Mouse (Mus musculus) embryonic fibroblast, embryonic 13.5 days (primary cell): ENCODE data around the gene Casp3. TPM values are rescaled to one million over a fixed set of nuclear protein-coding genes. Genes with fewer than 3 reads are reported as not detected.

Experiments
- H3K27ac ChIP-seq: 2 replicates; pipeline ENCODE4 v1.5.1; 2012; ENCODE audit warnings: low read length, control low read depth, inconsistent platforms; ENCODE audit not compliant: insufficient read depth
- H3K4me1 ChIP-seq: 2 replicates; pipeline ENCODE4 v1.6.1; 2011; ENCODE audit warnings: low read length; ENCODE audit not compliant: control insufficient read depth, insufficient read depth
- H3K4me3 ChIP-seq: 2 replicates; pipeline ENCODE4 v1.5.1; 2011; ENCODE audit warnings: mild to moderate bottlenecking, control low read depth, low read length; ENCODE audit not compliant: insufficient read depth
- CTCF ChIP-seq: IDR thresholded peaks from 2 replicates; pipeline ENCODE4 v1.5.1; 2011; ENCODE audit warnings: mild to moderate bottlenecking, control low read depth, low read length, moderate library complexity, borderline replicate concordance; ENCODE audit not compliant: insufficient read depth
- POLR2A ChIP-seq: IDR thresholded peaks from 2 replicates; pipeline ENCODE4 v1.6.1; 2011; ENCODE audit warnings: low read depth, mild to moderate bottlenecking, control low read depth, low read length, moderate library complexity
- polyA plus RNA-seq: library from polyadenylated mRNA; stranded (reverse); fragments of >200 nt; gene quantifications from 2 replicates; pipeline ENCODE4 v1.2.4, GENCODE M21; 2011; ENCODE audit warnings: low read depth; ENCODE audit not compliant: missing spikeins, insufficient read length

Casp3 gene
- polyA plus RNA-seq, 1 experiment: 55.5 TPM

DNA sequence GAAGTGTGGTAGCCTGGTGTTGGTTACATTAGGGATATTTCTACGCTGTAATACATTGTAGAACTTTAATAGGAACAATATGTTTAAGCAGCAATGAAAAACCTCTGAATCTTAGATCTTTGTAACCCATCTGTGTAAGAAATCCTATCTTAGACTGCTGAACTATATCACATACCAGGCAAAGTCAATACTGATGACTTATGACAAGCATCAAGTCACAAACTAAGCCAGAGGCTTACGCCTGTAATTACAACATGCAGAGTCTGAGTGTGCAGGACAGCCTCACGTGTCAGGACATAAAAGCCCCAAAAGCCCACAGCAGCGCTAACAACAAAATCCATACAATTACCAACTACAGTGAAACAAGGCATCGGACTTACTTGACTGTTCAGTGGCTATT, 13.5 kb upstream of the Casp3 start:
- no peak overlapping the region for H3K27ac ChIP-seq
- no peak for TF ChIP-seq CTCF
- no peak overlapping the region for H3K4me3 ChIP-seq
- peaks cover 3% of the 10 kb centered on the region; the same call in 1 of the 2 replicates for H3K4me1 ChIP-seq

DNA sequence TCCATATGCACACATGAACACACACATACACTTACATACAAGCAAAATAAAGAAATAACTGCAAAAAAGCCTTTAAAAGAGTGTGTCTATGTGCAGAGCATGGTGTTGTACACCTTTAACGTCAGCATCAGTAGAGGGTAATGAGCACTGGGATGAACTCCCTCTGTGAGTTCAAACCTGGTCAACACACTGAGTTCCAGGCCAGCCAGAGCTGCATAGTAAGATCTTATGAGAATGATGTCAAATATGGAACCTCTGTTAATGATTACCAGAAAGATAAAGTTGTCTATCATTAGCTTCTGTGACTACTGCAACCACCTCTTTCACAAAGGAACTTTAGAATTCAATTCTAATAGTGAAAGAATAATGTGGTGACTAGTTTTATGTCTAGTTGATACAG, 10.2 kb upstream of the Casp3 start:
- Histone ChIP-seq H3K27ac (no peak overlapping the region), H3K4me1 (no peaks in the 10 kb centered on the region)
- TF ChIP-seq CTCF (no peak), POLR2A (no peak)

DNA sequence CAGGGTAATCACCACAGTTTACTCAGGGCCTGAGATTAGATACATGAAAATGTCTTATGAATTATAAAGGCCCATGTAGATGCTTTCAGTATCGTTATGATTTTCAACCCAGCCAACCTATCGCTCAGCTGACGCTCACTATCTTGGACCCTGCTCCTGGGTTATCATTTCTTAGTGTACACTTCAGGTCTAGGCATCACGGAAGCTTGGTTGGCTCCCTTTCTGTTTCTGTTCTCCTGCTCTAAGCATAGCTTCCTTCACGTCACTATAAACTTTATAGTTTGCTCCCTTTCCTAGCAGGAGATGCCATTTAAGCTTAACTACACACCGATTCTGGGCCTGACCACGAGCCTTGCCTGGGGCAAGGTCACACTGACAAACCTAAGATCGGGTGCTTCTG, 5.5 kb upstream of the Casp3 start:
- H3K4me1 ChIP-seq: peaks cover 4% of the 10 kb centered on the region
- H3K27ac ChIP-seq: no peak overlapping the region
- no peak overlapping the region for H3K4me3 ChIP-seq
- TF ChIP-seq CTCF: no peak
- no peak for TF ChIP-seq POLR2A

More for the DNA sequence above, 10.2 kb upstream of the Casp3 start:
- no peak overlapping the region for H3K4me3 ChIP-seq

DNA sequence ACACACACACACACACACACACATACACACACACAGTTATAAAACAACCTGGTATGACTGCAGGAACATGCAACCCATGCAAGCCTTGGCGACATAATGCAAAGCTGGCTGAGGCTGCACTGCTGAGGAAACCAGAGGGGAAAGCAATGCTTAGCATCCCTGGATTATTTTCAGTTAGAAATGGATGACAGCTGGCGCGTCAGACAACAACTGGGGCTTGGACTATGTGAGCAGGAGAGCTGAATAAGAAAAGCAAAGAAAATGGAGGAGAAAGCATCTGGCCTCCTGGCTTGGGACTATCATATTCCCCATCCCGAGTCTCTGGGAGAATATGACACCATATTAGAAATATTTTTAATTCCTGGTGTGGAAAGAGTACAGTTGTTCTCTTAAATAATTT, 4.2 kb upstream of the Casp3 start:
- Histone ChIP-seq H3K4me1 (peaks cover 4% of the 10 kb centered on the region), H3K27ac (peak overlapping the region; percentile 76), H3K4me3 (no peak overlapping the region)
- TF ChIP-seq POLR2A (no peak), CTCF (no peak)

DNA sequence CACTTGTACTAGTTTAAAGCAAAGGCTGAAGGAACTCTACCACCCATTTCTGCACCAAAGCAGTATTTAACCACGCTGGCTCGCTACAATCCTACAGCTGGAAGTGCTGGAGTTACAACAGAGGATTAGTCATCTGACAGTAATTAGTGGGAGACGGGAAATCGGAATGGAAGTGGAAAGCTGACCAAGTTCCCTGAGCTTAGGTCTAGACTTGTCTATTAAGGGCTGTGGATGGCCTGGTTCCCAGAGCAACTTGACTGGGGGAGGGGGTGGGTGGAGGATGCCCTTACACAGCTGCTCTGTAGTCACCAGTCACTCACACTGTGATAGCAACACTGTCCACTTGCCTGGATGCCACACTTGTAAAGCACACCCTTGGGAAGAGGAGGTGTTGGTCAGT, 3.7 kb upstream of the Casp3 start:
- H3K4me3 ChIP-seq: no peak overlapping the region
- TF ChIP-seq CTCF (no peak), POLR2A (no peak)
- peak overlapping the region; percentile 76 for H3K27ac ChIP-seq
- peaks cover 4% of the 10 kb centered on the region for H3K4me1 ChIP-seq

DNA sequence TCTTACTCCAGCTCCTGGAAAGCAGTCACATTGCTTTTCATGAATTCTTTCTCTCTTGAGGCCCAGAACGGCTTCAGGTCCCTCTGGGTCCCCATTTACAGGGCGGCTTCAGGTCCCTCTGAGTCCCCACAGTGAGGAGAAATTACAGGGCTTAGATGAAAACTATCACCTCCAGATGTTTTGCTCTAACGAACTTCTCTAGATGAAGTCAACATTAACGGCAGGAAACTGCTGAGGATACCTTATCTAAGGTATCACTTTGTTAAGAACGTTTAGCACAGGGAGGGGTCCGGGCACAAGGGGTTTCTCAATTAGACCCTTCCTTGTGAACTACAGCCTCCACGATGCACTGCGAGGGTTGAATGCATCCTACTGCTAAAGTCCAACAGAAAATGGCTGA, 1.2 kb upstream of the Casp3 start:
- TF ChIP-seq POLR2A (no peak), CTCF (no peak)
- H3K4me1 ChIP-seq: peaks cover 6% of the 10 kb centered on the region
- H3K27ac ChIP-seq: no peak overlapping the region
- no peak overlapping the region for H3K4me3 ChIP-seq

DNA sequence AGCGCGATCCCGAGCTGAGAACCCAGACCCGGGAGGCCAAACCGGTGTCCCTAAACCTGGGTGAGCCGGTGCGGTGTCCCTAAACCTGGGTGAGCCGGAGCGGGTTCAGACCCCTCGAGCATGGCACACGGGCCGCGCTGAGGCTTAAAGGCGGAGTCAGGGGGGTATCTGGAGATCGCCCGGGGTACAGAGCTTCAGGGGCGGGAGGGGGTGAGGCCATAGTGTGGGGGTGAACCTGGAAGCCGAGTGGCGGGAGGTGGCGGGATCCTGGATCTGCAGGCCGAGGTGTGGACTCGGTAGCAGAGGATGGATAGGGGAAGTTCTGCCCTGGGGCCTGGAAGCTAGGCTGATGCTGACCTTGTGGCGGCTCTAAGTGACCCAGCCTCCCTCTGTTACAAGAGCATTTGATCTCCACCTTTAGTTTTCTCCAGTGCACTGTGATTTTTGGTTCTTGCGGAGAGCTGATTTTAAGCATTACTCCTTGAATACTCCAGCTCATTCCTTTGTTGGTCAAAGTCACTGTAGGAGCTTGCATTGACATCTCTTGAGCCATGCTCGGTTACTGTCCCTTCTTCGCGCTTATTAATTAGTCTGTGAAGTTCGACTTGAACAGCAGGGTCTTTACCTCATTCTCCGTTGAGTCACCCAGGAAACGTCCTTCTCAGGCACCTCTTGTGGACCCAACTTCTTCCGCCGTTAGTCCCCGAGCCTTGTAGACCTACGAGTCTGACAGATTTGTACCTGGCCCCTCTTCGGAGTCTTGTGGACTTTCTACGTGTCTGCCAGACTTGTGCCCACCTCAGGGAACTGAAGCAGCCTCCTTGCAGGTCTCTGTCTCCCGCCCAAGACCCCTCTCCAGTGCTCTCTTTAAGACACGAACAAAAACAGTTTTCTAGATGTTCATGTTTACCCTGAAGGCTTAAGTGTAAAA, 864 bp downstream of the Casp3 start:
- TF ChIP-seq POLR2A (peak; percentile 26; the same call in 1 of the 2 replicates), CTCF (no peak)
- H3K27ac ChIP-seq: peak overlapping the region; percentile 42
- peaks cover 8% of the 10 kb centered on the region for H3K4me1 ChIP-seq
- H3K4me3 ChIP-seq: peak overlapping the region; percentile 71

DNA sequence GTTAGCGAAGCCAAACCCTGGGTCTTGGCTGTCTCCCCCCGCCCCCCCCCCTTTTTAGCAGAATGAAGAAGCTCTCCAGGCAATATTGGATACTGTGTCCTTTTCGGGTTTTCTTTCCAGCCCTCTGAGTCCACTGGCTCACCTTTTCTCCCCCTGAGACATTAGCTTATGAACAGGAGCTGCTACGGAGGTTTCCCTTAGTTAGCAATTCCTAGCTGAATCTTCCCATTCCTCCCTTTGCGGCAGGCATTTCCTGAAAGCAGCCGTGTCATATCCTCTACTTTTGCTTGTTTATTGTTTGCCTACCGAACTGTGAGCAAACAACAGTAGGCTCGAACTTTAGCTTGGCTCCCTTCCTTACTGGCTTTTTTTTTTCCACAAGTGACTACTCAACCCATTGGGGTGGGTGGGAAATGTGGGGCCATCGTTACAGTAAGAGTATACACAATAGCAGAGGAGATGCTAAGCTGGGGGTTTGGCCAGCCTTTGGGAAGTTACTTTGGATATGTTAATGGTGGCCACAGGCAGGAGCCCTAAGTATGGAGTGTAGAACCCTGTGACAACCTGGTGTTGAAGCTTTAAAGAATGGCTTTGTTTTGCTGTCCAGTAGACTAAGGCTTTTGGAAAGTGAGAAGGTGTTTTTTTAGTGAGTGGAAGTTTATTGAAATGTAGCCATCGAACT, 1.7 kb downstream of the Casp3 start:
- TF ChIP-seq CTCF (no peak), POLR2A (no peak)
- H3K4me3 ChIP-seq: peak overlapping the region; percentile 71
- H3K27ac ChIP-seq: 0 out of 2 replicates have a peak overlapping the region, but pooled peaks have one; percentile 20
- H3K4me1 ChIP-seq: peaks cover 5% of the 10 kb centered on the region

DNA sequence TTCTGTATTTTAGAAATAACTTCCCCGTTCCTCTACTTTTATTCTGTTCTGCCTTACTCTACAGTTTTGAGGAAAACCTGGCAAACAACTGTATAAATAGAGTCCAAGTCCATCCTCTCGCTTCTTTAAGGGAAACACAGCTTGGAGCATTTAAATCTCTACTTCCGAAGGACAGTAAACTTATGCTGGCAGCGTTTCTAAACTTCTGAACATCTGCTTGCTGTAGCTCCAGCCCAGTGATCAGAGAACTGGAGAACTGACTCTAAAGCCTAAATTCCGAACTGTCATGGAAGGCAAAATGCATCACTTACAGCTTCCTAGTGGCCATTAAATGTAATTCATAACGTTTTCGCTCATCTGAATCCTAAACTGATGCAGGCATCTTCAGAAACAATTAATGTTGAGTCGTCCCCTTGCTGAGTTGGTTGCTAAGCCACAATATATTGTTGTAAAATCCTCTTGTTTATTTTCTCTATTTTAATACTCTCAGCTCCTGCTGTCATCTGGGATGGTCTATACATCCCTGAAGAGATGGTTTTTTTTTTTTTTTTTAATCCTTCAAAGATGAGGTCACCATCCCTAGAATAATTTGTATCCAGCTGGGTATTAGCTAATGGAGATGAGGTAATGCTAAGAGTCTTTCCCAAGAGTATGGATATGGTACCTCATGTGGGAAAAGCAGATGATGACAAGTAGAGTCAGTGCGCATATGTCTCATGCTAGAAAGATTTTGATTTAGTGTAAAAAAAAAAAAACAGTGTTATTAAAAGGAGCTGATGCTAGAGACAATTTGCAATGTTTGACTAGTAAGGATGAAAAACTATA, 5.6 kb downstream of the Casp3 start:
- Histone ChIP-seq H3K4me1 (peaks cover 16% of the 10 kb centered on the region), H3K4me3 (no peak overlapping the region), H3K27ac (no peak overlapping the region)
- no peak for TF ChIP-seq POLR2A
- no peak for TF ChIP-seq CTCF
